Mouse (Mus musculus) C2C12 (cell line): ENCODE measurements around the gene Pmp22.

Experiments
- CTCF ChIP-seq: IDR thresholded peaks from one replicate; pipeline ENCODE4 v1.5.1; 2011; ENCODE audit not compliant: control insufficient read depth, insufficient read depth, insufficient read length
- FOSL1 ChIP-seq: IDR thresholded peaks from one replicate; pipeline ENCODE4 v1.8.0; 2011; ENCODE audit warnings: mild to moderate bottlenecking, low read length; ENCODE audit not compliant: poor library complexity, insufficient read depth, severe bottlenecking
- MAX ChIP-seq: IDR thresholded peaks from one replicate; pipeline ENCODE4 v1.6.1; 2011; ENCODE audit warnings: mild to moderate bottlenecking, control low read depth
- MYOD1 ChIP-seq: IDR thresholded peaks from one replicate; pipeline ENCODE4 v1.6.1; 2011; ENCODE audit warnings: low read depth; ENCODE audit not compliant: control insufficient read depth, insufficient read length
- USF1 ChIP-seq: IDR thresholded peaks from one replicate; pipeline ENCODE4 v1.6.1; 2011; ENCODE audit warnings: low read depth, mild to moderate bottlenecking, control low read depth, moderate library complexity

GRCm38 (mm10) chr11:63164756-63165484, 36.1 kb downstream of the Pmp22 start:
- TF ChIP-seq CTCF (no peak), MYOD1 (no peak), FOSL1 (no peak), USF1 (no peak), MAX (no peak)
